Mouse (Mus musculus) myocyte (in vitro differentiated cells): Measurements from ENCODE around the gene Ryr1.

Experiments
- MAX ChIP-seq: IDR thresholded peaks from one replicate; pipeline ENCODE4 v1.6.1; 2011; ENCODE audit warnings: low read depth, mild to moderate bottlenecking, control low read depth
- POLR2A ChIP-seq: IDR thresholded peaks from one replicate; pipeline ENCODE4 v1.6.1; 2011; ENCODE audit warnings: low read depth, mild to moderate bottlenecking, control low read depth, moderate library complexity; ENCODE audit not compliant: insufficient read length
- TCF12 ChIP-seq: IDR thresholded peaks from one replicate; pipeline ENCODE4 v1.6.1; 2011; ENCODE audit warnings: mild to moderate bottlenecking, control low read depth; ENCODE audit not compliant: poor library complexity, insufficient read depth, severe bottlenecking
- USF1 ChIP-seq: IDR thresholded peaks from one replicate; pipeline ENCODE4 v1.6.1; 2011; ENCODE audit warnings: low read depth, mild to moderate bottlenecking, control low read depth, moderate library complexity

DNA sequence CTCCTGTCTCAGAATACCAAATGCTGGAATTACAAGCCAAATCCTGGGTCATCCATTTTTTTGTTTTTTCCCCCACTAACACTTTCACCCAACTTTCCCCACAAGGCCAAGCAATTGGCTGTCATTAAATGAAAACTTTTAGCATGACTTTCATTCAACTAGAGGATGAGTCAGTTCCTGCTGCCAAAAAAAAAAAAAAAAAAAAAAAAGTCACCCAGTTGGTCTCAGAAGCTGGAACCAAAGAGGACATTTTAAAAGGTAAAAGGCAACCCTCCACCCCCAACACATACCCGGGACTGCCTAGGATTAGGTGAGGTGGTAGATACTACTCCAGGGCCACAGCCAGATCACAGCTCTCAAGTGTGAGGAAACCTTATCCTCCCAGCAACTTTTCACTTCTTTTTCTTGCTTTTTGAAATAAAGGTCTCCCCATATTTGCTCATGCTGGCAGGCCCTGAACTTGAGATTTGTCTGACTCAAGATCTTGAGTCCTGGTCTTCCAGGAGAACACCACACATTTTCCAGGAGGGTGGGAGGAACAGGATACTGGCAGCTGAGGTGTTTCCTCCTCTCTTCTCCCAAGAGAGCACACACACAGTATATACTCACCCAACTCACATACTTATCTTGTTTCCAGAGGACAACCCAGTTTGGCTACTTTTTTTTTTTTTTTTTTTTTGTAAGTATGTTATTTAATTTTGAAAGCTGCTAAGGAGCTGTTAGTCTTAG, 166.8 kb downstream of the Ryr1 start:
- TF ChIP-seq TCF12 (no peak), POLR2A (no peak), MAX (no peak), USF1 (no peak)
